Mouse (Mus musculus): ENCODE measurements at regions not wholly inside any gene's neighbourhood (a gene's known extent, or its start where the extent isn't known, plus 50 kb on each side); places are given as distances from the start of the nearest gene placed in this dataset.

DNA sequence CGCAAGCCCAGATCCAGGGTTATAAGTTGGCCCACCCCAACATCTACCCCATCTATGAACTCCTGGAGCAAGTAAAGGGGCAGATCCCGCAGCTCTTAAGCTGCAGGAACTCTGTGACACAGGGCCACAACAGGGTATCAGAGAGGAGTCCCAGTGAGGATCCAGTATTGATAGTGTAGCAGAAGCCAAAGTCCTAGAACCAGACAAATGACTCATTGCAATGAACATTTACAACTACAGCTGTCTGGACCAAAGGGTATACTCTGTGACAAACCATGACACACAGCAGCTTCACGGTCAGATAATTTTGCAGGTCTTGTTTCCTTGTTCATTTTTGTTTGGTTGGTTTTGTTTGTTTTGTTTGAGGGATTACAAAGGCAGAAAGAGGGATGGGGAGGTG is 149.1 kb upstream of the Usp25 start:
- Histone ChIP-seq H3K27me3 (ENCODE audit: control insufficient read depth, insufficient read depth, low read depth, low read length) (no peaks in the 10 kb centered on the region), H3K4me1 (replicated peaks; ENCODE audit: control insufficient read depth, insufficient read depth, low read length) (no peaks in the 10 kb centered on the region; the same call in 1 of the 2 replicates), H3K9me3 (ENCODE audit: control insufficient read depth, low read length) (no peaks in the 10 kb centered on the region), H3K9ac (ENCODE audit: low read length) (no peak overlapping the region), H3K4me3 (ENCODE audit: low read length) (no peak overlapping the region), H3K36me3 (ENCODE audit: control insufficient read depth, insufficient read depth, low read length) (no peaks in the 10 kb centered on the region), H3K4me2 (ENCODE audit: low read depth, low read length) (no peak overlapping the region), H3K27ac (ENCODE audit: low read length) (no peak overlapping the region)
- 88% methylated on average over 3 of the region's 3 CpGs for WGBS
- ATAC-seq (ENCODE audit: low read depth): no peak

- H3K36me3 ChIP-seq (ENCODE audit: control insufficient read depth, insufficient read depth, low read length): no peaks in the 10 kb centered on the region
- no peak overlapping the region for H3K27ac ChIP-seq (ENCODE audit: low read length)
- WGBS: 78% methylated on average over 2 of the region's 2 CpGs
- H3K4me1 ChIP-seq (replicated peaks; ENCODE audit: control insufficient read depth, insufficient read depth, low read length): no peaks in the 10 kb centered on the region
- no peak overlapping the region for H3K4me3 ChIP-seq (ENCODE audit: low read length)
- no peak for ATAC-seq (ENCODE audit: low read depth)
- H3K4me2 ChIP-seq (ENCODE audit: low read depth, low read length): no peak overlapping the region
- no peaks in the 10 kb centered on the region for H3K9me3 ChIP-seq (ENCODE audit: control insufficient read depth, low read length)
- no peaks in the 10 kb centered on the region for H3K27me3 ChIP-seq (ENCODE audit: control insufficient read depth, insufficient read depth, low read depth, low read length)
- H3K9ac ChIP-seq (ENCODE audit: low read length): no peak overlapping the region
These were observed 157.7 kb upstream of the Usp25 start for GRCm38 (mm10) chr16:76855797-76856196.

DNA sequence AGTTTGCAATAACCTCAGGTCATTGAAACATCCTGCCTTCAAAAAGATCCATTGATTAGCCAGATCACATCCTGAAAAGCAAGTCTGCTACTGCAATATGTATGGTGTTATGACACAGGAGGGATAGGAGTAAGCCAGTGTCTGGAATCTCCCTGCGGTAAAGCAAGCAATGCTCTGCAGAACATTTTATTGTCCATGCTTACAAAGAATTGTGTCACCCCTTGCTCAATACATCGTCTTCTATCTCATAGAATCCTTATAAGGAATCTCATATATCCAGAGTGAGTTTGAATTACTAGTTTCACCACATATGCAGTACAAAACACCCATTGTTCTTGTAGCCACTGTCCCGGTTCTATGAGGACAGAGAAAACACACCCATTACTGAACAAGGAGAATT is 162.1 kb upstream of the Usp25 start:
- no peak for ATAC-seq (ENCODE audit: low read depth)
- 63% methylated on average over 3 of the region's 3 CpGs for WGBS
- H3K9ac ChIP-seq (ENCODE audit: low read length): no peak overlapping the region
- no peaks in the 10 kb centered on the region for H3K36me3 ChIP-seq (ENCODE audit: control insufficient read depth, insufficient read depth, low read length)
- no peak overlapping the region for H3K27ac ChIP-seq (ENCODE audit: low read length)
- no peaks in the 10 kb centered on the region for H3K9me3 ChIP-seq (ENCODE audit: control insufficient read depth, low read length)
- H3K4me3 ChIP-seq (ENCODE audit: low read length): no peak overlapping the region
- H3K4me2 ChIP-seq (ENCODE audit: low read depth, low read length): no peak overlapping the region
- H3K4me1 ChIP-seq (replicated peaks; ENCODE audit: control insufficient read depth, insufficient read depth, low read length): no peaks in the 10 kb centered on the region
- no peaks in the 10 kb centered on the region for H3K27me3 ChIP-seq (ENCODE audit: control insufficient read depth, insufficient read depth, low read depth, low read length)

GRCm38 (mm10) chr16:76837450-76837849 is 176.1 kb upstream of the Usp25 start:
- WGBS: 83% methylated on average over 4 of the region's 4 CpGs

GRCm38 (mm10) chr16:76830371-76830770 is 183.1 kb upstream of the Usp25 start:
- Histone ChIP-seq H3K27me3 (ENCODE audit: control insufficient read depth, insufficient read depth, low read depth, low read length) (no peaks in the 10 kb centered on the region), H3K27ac (ENCODE audit: low read length) (0 out of 2 replicates have a peak overlapping the region, but pooled peaks have one; percentile 7), H3K4me2 (ENCODE audit: low read depth, low read length) (no peak overlapping the region), H3K4me3 (ENCODE audit: low read length) (no peak overlapping the region), H3K4me1 (replicated peaks; ENCODE audit: control insufficient read depth, insufficient read depth, low read length) (no peaks in the 10 kb centered on the region; the same call in 1 of the 2 replicates), H3K9ac (ENCODE audit: low read length) (no peak overlapping the region), H3K9me3 (ENCODE audit: control insufficient read depth, low read length) (peaks cover 2% of the 10 kb centered on the region; the same call in 1 of the 2 replicates), H3K36me3 (ENCODE audit: control insufficient read depth, insufficient read depth, low read length) (no peaks in the 10 kb centered on the region)
- whole genome bisulfite sequencing: 26% methylated on average over 3 of the region's 3 CpGs
- peak; percentile 81 for ATAC-seq (ENCODE audit: low read depth)

More at GRCm38 (mm10) chr16:76837450-76837849, 176.1 kb upstream of the Usp25 start:
- ATAC-seq (ENCODE audit: low read depth): no peak
- Histone ChIP-seq H3K4me1 (replicated peaks; ENCODE audit: control insufficient read depth, insufficient read depth, low read length) (no peaks in the 10 kb centered on the region), H3K36me3 (ENCODE audit: control insufficient read depth, insufficient read depth, low read length) (no peaks in the 10 kb centered on the region), H3K9me3 (ENCODE audit: control insufficient read depth, low read length) (no peaks in the 10 kb centered on the region), H3K9ac (ENCODE audit: low read length) (no peak overlapping the region), H3K27ac (ENCODE audit: low read length) (no peak overlapping the region), H3K27me3 (ENCODE audit: control insufficient read depth, insufficient read depth, low read depth, low read length) (no peaks in the 10 kb centered on the region), H3K4me2 (ENCODE audit: low read depth, low read length) (no peak overlapping the region), H3K4me3 (ENCODE audit: low read length) (no peak overlapping the region)

- Histone ChIP-seq H3K27ac (ENCODE audit: low read length) (no peak overlapping the region), H3K4me3 (ENCODE audit: low read length) (no peak overlapping the region), H3K9me3 (ENCODE audit: control insufficient read depth, low read length) (peaks cover 2% of the 10 kb centered on the region; the same call in 1 of the 2 replicates), H3K36me3 (ENCODE audit: control insufficient read depth, insufficient read depth, low read length) (no peaks in the 10 kb centered on the region), H3K27me3 (ENCODE audit: control insufficient read depth, insufficient read depth, low read depth, low read length) (no peaks in the 10 kb centered on the region), H3K4me1 (replicated peaks; ENCODE audit: control insufficient read depth, insufficient read depth, low read length) (no peaks in the 10 kb centered on the region; the same call in 1 of the 2 replicates), H3K4me2 (ENCODE audit: low read depth, low read length) (no peak overlapping the region), H3K9ac (ENCODE audit: low read length) (no peak overlapping the region)
- 75% methylated on average over 7 of the region's 7 CpGs for WGBS
- ATAC-seq (ENCODE audit: low read depth): no peak
These were observed 185.6 kb upstream of the Usp25 start for GRCm38 (mm10) chr16:76827674-76828441.

DNA sequence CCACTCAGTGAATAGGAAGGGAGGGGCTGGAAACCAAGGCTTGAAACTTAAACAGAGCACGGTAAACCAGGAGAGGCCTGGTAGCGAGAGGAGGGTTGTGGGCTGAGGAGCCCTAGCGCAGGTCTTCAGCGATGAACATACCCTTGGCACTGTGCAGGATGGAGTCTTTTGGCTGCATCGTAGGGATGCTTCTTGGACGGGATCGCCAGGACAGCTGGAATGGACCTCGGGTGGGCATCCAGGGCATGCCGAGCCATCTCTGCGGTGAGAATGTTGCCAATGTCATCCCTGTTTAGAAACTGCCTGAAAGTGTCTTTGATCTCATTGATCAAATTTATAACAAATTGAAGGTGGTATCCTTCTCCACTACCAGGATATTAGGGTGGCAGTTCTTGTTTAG is 192.2 kb upstream of the Usp25 start:
- ATAC-seq (ENCODE audit: low read depth): no peak
- H3K9me3 ChIP-seq (ENCODE audit: control insufficient read depth, low read length): peaks cover 2% of the 10 kb centered on the region; the same call in 1 of the 2 replicates
- no peaks in the 10 kb centered on the region for H3K27me3 ChIP-seq (ENCODE audit: control insufficient read depth, insufficient read depth, low read depth, low read length)
- no peaks in the 10 kb centered on the region for H3K4me1 ChIP-seq (replicated peaks; ENCODE audit: control insufficient read depth, insufficient read depth, low read length)
- H3K36me3 ChIP-seq (ENCODE audit: control insufficient read depth, insufficient read depth, low read length): no peaks in the 10 kb centered on the region
- 90% methylated on average over 10 of the region's 10 CpGs for WGBS
- H3K27ac ChIP-seq (ENCODE audit: low read length): no peak overlapping the region
- no peak overlapping the region for H3K4me3 ChIP-seq (ENCODE audit: low read length)
- H3K4me2 ChIP-seq (ENCODE audit: low read depth, low read length): no peak overlapping the region
- no peak overlapping the region for H3K9ac ChIP-seq (ENCODE audit: low read length)

- no peak overlapping the region for H3K27ac ChIP-seq (ENCODE audit: low read length)
- peak; percentile 83 for ATAC-seq (ENCODE audit: low read depth)
- peaks cover 8% of the 10 kb centered on the region; the same call in 1 of the 2 replicates for H3K4me1 ChIP-seq (replicated peaks; ENCODE audit: control insufficient read depth, insufficient read depth, low read length)
- WGBS: 63% methylated on average over 17 of the region's 17 CpGs
- no peaks in the 10 kb centered on the region for H3K9me3 ChIP-seq (ENCODE audit: control insufficient read depth, low read length)
- H3K27me3 ChIP-seq (ENCODE audit: control insufficient read depth, insufficient read depth, low read depth, low read length): no peaks in the 10 kb centered on the region
- no peak overlapping the region for H3K4me2 ChIP-seq (ENCODE audit: low read depth, low read length)
- no peaks in the 10 kb centered on the region for H3K36me3 ChIP-seq (ENCODE audit: control insufficient read depth, insufficient read depth, low read length)
- H3K4me3 ChIP-seq (ENCODE audit: low read length): no peak overlapping the region
- H3K9ac ChIP-seq (ENCODE audit: low read length): no peak overlapping the region
These were observed 197.2 kb upstream of the Usp25 start for GRCm38 (mm10) chr16:76816056-76816885.

- no peak overlapping the region for H3K4me2 ChIP-seq (ENCODE audit: low read depth, low read length)
- 30% methylated on average over 3 of the region's 3 CpGs for WGBS
- H3K27me3 ChIP-seq (ENCODE audit: control insufficient read depth, insufficient read depth, low read depth, low read length): no peaks in the 10 kb centered on the region
- ATAC-seq (ENCODE audit: low read depth): no peak; the same call in 1 of the 2 replicates
- no peak overlapping the region for H3K4me3 ChIP-seq (ENCODE audit: low read length)
- no peak overlapping the region for H3K27ac ChIP-seq (ENCODE audit: low read length)
- no peak overlapping the region for H3K9ac ChIP-seq (ENCODE audit: low read length)
- no peaks in the 10 kb centered on the region for H3K9me3 ChIP-seq (ENCODE audit: control insufficient read depth, low read length)
- no peaks in the 10 kb centered on the region for H3K4me1 ChIP-seq (replicated peaks; ENCODE audit: control insufficient read depth, insufficient read depth, low read length)
- H3K36me3 ChIP-seq (ENCODE audit: control insufficient read depth, insufficient read depth, low read length): no peaks in the 10 kb centered on the region
These were observed 209.8 kb upstream of the Usp25 start for GRCm38 (mm10) chr16:76803725-76804124.

Data from lung, embryonic 16.5 days (tissue).